Mouse (Mus musculus) kidney, adult 2 months (tissue): ENCODE results near the gene Slc34a3.

Experiments used
- CTCF ChIP-seq: fragments of 200-500 bp; conservative IDR thresholded peaks from 2 replicates; pipeline ENCODE4 v1.5.1; 2011; ENCODE audit warnings: low read depth, mild to moderate bottlenecking, control low read depth, low read length, moderate library complexity, mixed read lengths; ENCODE audit not compliant: insufficient read depth, insufficient read length
- POLR2A ChIP-seq: fragments of 200-500 bp; IDR thresholded peaks from one replicate; pipeline ENCODE4 v1.6.1; 2011; ENCODE audit warnings: low read depth, low read length, control low read depth

DNA sequence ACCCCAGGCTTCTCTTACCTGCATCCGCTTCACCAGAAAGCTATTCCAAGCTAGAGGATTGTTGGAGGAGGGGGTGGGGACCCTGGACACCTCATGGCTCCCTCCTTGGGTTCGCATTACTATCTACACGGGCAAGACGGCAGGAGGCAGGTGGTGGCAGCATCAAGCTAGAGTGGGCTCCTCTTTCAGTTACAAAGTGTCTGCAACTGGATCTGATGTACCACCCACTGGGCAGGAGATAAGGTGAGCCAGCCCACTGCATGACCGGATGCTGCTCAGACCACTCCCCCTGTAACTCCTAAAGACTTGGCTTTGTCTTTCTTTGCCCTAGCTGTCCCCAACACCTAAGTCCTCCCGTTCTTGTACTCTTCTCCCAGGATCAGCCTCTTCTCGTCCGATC is 2.5 kb upstream of the Slc34a3 start, which contains the start of gene Rnf224:
- TF ChIP-seq CTCF = no peak
- TF ChIP-seq POLR2A = no peak
